ENCODE assay signal across 20 mouse cellular contexts in the genomic region with DNA sequence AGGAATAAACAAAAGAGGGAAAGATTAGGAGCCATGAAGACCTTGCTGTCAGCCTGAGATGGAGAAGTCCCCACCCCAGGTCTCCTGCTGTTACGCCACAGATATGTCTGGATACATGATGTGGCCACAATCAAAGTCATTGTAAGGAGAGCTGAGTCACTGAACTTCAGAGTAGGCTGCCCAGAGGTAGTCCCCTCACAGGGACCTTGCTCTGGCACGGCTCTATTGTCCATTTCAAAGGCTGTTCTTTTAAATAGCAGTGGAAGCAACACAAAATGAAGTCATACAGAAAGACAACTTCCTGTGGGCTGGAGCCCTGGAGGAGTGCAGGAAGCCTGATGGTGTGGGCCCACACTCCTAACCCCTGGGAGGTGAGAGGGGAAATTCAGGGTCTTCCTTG. TPM values are rescaled to one million over a fixed set of nuclear protein-coding genes. Genes with fewer than 3 reads are reported as not detected.
DNase-seq lines count a peak whose midpoint lies in the region; ATAC-seq and TF ChIP-seq lines count a peak whose summit lies in the region.
"Had no signal": no experiment of that assay in that cellular context is flagged by ENCODE, and none has a peak within 500 bp of the region (broad histone marks: within the 10 kb centered on the region; RNA-seq: fewer than 3 reads in every experiment).

No protein-coding gene starts in this region.

- H3K4me3 ChIP-seq in heart, embryonic 10.5 days, result no peak overlapping the region
- no peak overlapping the region for H3K4me3 ChIP-seq in thymus, adult 2 months (ENCODE audit: control insufficient read depth, insufficient read depth, low read length)
- H3K4me3 ChIP-seq in liver, postnatal 0 days (ENCODE audit: low read depth, low read length), result no peak overlapping the region
- H3K4me3 ChIP-seq in hindbrain, postnatal 0 days (ENCODE audit: low read length), result no peak overlapping the region
- H3K4me3 ChIP-seq: forebrain, embryonic 13.5 days; hindbrain, embryonic 10.5 days; neural tube, embryonic 12.5 days; stomach, embryonic 15.5 days had no signal

- TF ChIP-seq EP300 in liver, postnatal 0 days (IDR thresholded peaks at IDR 0.05; ENCODE audit: low read depth), result no peak

- no peaks in the 10 kb centered on the region for H3K9me3 ChIP-seq in heart, embryonic 10.5 days
- no peaks in the 10 kb centered on the region for H3K9me3 ChIP-seq in liver, postnatal 0 days (ENCODE audit: low read length)
- H3K9me3 ChIP-seq in hindbrain, postnatal 0 days (ENCODE audit: low read length), result no peaks in the 10 kb centered on the region
- H3K9me3 ChIP-seq: forebrain, embryonic 13.5 days; hindbrain, embryonic 10.5 days; neural tube, embryonic 12.5 days; stomach, embryonic 15.5 days had no signal

- no peak for TF ChIP-seq POLR2A in thymus, adult 2 months (IDR thresholded peaks at IDR 0.05; ENCODE audit: control insufficient read depth, extremely low read depth, insufficient read depth, low read length, poor library complexity)

- peaks cover 12% of the 10 kb centered on the region for H3K36me3 ChIP-seq in heart, embryonic 10.5 days
- H3K36me3 ChIP-seq in thymus, adult 2 months (ENCODE audit: control insufficient read depth, insufficient read depth, low read length), result peaks cover 10% of the 10 kb centered on the region
- no peaks in the 10 kb centered on the region for H3K36me3 ChIP-seq in liver, postnatal 0 days (replicated peaks; ENCODE audit: insufficient read depth, low read length)
- H3K36me3 ChIP-seq in hindbrain, postnatal 0 days (ENCODE audit: insufficient read depth, low read length), result no peaks in the 10 kb centered on the region
- H3K36me3 ChIP-seq: hindbrain, embryonic 10.5 days; neural tube, embryonic 12.5 days; stomach, embryonic 15.5 days had no signal

- WGBS in heart, embryonic 10.5 days, result 47% methylated on average over 2 of the region's 2 CpGs
- WGBS in thymus, adult 2 months, result 31% methylated on average over 2 of the region's 2 CpGs
- WGBS in liver, postnatal 0 days (ENCODE audit: insufficient replicate concordance), result 27% methylated on average over 2 of the region's 2 CpGs
- 58% methylated on average over 2 of the region's 2 CpGs for WGBS in hindbrain, postnatal 0 days

- H3K27me3 ChIP-seq in heart, embryonic 10.5 days (ENCODE audit: insufficient read depth, poor library complexity, severe bottlenecking), result no peaks in the 10 kb centered on the region
- H3K27me3 ChIP-seq in thymus, adult 2 months (ENCODE audit: control insufficient read depth, insufficient read depth, low read length), result no peaks in the 10 kb centered on the region
- no peaks in the 10 kb centered on the region for H3K27me3 ChIP-seq in liver, postnatal 0 days (ENCODE audit: insufficient read depth, low read length)
- no peaks in the 10 kb centered on the region for H3K27me3 ChIP-seq in hindbrain, postnatal 0 days (ENCODE audit: insufficient read depth, low read length)
- H3K27me3 ChIP-seq: forebrain, embryonic 13.5 days; neural tube, embryonic 12.5 days; stomach, embryonic 15.5 days had no signal

- DNase-seq in heart, embryonic 10.5 days (ENCODE audit: low spot score), result no peak
- DNase-seq in heart, postnatal 25 days (ENCODE audit: low spot score), result no peak
- no peak for DNase-seq in thymus, adult 2 months
- no peak for DNase-seq in thymus, postnatal 4 days
- no peak for DNase-seq in liver, postnatal 0 days
- no peak for DNase-seq in embryo, embryonic 10 days (ENCODE audit: low spot score)
- DNase-seq in hindbrain, postnatal 0 days (ENCODE audit: low spot score), result no peak
- DNase-seq: B cell, adult 2 months; cerebellum, adult 2 months; kidney, adult 11 months; kidney, postnatal 25 days; lung, adult 18-20 months; lung, postnatal 4 days had no signal

- no peak overlapping the region for H3K9ac ChIP-seq in liver, postnatal 0 days (replicated peaks)
- no peak overlapping the region for H3K9ac ChIP-seq in hindbrain, postnatal 0 days (replicated peaks; ENCODE audit: low read length)
- H3K9ac ChIP-seq: forebrain, embryonic 13.5 days; neural tube, embryonic 12.5 days; stomach, embryonic 15.5 days had no signal

- peaks cover 96% of the 10 kb centered on the region for H3K4me1 ChIP-seq in heart, embryonic 10.5 days
- H3K4me1 ChIP-seq in thymus, adult 2 months (replicated peaks; ENCODE audit: control insufficient read depth, insufficient read depth, low read length), result peaks cover 86% of the 10 kb centered on the region
- H3K4me1 ChIP-seq in liver, postnatal 0 days (ENCODE audit: insufficient read depth), result peaks cover 30% of the 10 kb centered on the region
- no peaks in the 10 kb centered on the region for H3K4me1 ChIP-seq in hindbrain, postnatal 0 days (ENCODE audit: insufficient read depth, low read length)
- H3K4me1 ChIP-seq: forebrain, embryonic 13.5 days; neural tube, embryonic 12.5 days had no signal

- intact Hi-C loops in heart, postnatal 25 days (cut with DNase I), result no loop called here

- H3K27ac ChIP-seq in heart, embryonic 10.5 days, result peak overlapping the region; percentile 88
- H3K27ac ChIP-seq in thymus, adult 2 months (ENCODE audit: control insufficient read depth, insufficient read depth, low read length), result peak overlapping the region; percentile 99
- peak overlapping the region; percentile 67 for H3K27ac ChIP-seq in liver, postnatal 0 days (ENCODE audit: low read depth)
- no peak overlapping the region for H3K27ac ChIP-seq in hindbrain, postnatal 0 days
- H3K27ac ChIP-seq: forebrain, embryonic 13.5 days; hindbrain, embryonic 10.5 days; neural tube, embryonic 12.5 days had no signal

- no peak for TF ChIP-seq CTCF in thymus, adult 2 months (IDR thresholded peaks at IDR 0.05; ENCODE audit: borderline replicate concordance, control insufficient read depth, extremely low read depth, insufficient read depth, low read length, poor library complexity)
- no peak for TF ChIP-seq CTCF in liver, postnatal 0 days (IDR thresholded peaks at IDR 0.05; ENCODE audit: low read depth)
- TF ChIP-seq CTCF in hindbrain, postnatal 0 days (IDR thresholded peaks at IDR 0.05; ENCODE audit: low read depth), result no peak

- ATAC-seq in erythroid progenitor cell, adult 5-6 weeks (replicated peaks; ENCODE audit: low FRiP score, poor library complexity, severe bottlenecking), result peak; percentile 61
- ATAC-seq in liver, postnatal 0 days, result peak; percentile 63
- no peak for ATAC-seq in hindbrain, postnatal 0 days
- ATAC-seq: activated CD4-positive, CD25-positive, alpha-beta regulatory T cell, adult 4 months; forebrain, embryonic 13.5 days; midbrain, embryonic 16.5 days had no signal

- no peak overlapping the region for H3K4me2 ChIP-seq in liver, postnatal 0 days (ENCODE audit: low read depth, low read length)
- H3K4me2 ChIP-seq in hindbrain, postnatal 0 days (ENCODE audit: low read depth, low read length), result no peak overlapping the region
- H3K4me2 ChIP-seq: forebrain, embryonic 13.5 days; neural tube, embryonic 12.5 days; stomach, embryonic 15.5 days had no signal

RNA-seq across cellular contexts. Expression of gene Fam78a, which starts 23.5 kb away (rescaled TPM):
- 37.7 and 60.1 TPM in 2 replicates for polyA plus RNA-seq in heart, embryonic 10.5 days (2016; fragmentation: Nextera tagmentation; extraction: Ambion mirVana)
- 10 to 100 TPM; 20.0 TPM for total RNA-seq in heart, postnatal 25 days (2021)
- 189 and 210 TPM in 2 replicates for polyA plus RNA-seq in thymus, adult 2 months (2012; rRNA removed)
- 27.7 and 41.1 TPM in 2 replicates for total RNA-seq in erythroid progenitor cell, adult 5-6 weeks (2015; ENCODE audit: low replicate concordance)
- 48.4 and 75.5 TPM in 2 replicates for total RNA-seq in erythroid progenitor cell, adult 5-6 weeks (2017; ENCODE audit: low replicate concordance)
- polyA plus RNA-seq in liver, postnatal 0 days (2015; fragmentation: Nextera tagmentation; extraction: Ambion mirVana), result 3.8 and 4.3 TPM in 2 replicates
- total RNA-seq in hindbrain, postnatal 0 days (2014; rRNA removed), result 0.83 and 1.3 TPM in 2 replicates
- 0.21 and 0.39 TPM in 2 replicates for polyA plus RNA-seq in hindbrain, postnatal 0 days (2015; fragmentation: Nextera tagmentation; extraction: Ambion mirVana)

RNA-seq across cellular contexts. Expression of gene Plpp7, which starts 34.1 kb away (rescaled TPM):
- 10.9 and 12.9 TPM in 2 replicates for polyA plus RNA-seq in heart, embryonic 10.5 days (2016; fragmentation: Nextera tagmentation; extraction: Ambion mirVana)
- 10 to 100 TPM; 31.8 to 33.7 TPM for total RNA-seq in heart, postnatal 25 days (2021)
- polyA plus RNA-seq in thymus, adult 2 months (2012; rRNA removed), result 2.9 and 7.7 TPM in 2 replicates
- total RNA-seq in erythroid progenitor cell, adult 5-6 weeks (2015; ENCODE audit: low replicate concordance), result not detected in 2 replicates
- 0.26 TPM in 1 of 2 replicates, not detected in the other for total RNA-seq in erythroid progenitor cell, adult 5-6 weeks (2017; ENCODE audit: low replicate concordance)
- polyA plus RNA-seq in liver, postnatal 0 days (2015; fragmentation: Nextera tagmentation; extraction: Ambion mirVana), result 1.6 and 1.7 TPM in 2 replicates
- 39.2 and 50.5 TPM in 2 replicates for total RNA-seq in hindbrain, postnatal 0 days (2014; rRNA removed)
- polyA plus RNA-seq in hindbrain, postnatal 0 days (2015; fragmentation: Nextera tagmentation; extraction: Ambion mirVana), result 28.2 and 28.3 TPM in 2 replicates
- polyA plus RNA-seq: activated CD4-positive, CD25-positive, alpha-beta regulatory T cell, adult 4 months had no signal
